Mouse (Mus musculus) megakaryocyte, embryonic 14.5 days (primary cell): ENCODE results near the gene Capg. TPM values are rescaled to one million over a fixed set of nuclear protein-coding genes. Genes with fewer than 3 reads are reported as not detected.
A peak's percentile ranks its signal among the peaks of the same experiment; 100 is the strongest.

Experiments
- H3K27me3 ChIP-seq: replicated peaks from 2 replicates; pipeline ENCODE3; 2012; ENCODE audit warnings: inconsistent platforms
- H3K36me3 ChIP-seq: replicated peaks from 2 replicates; pipeline ENCODE3; 2012; ENCODE audit warnings: low read length, inconsistent platforms, mixed read lengths
- H3K4me1 ChIP-seq: 2 replicates; pipeline ENCODE4 v1.6.1; 2012; ENCODE audit warnings: inconsistent platforms
- H3K4me3 ChIP-seq: replicated peaks from 2 replicates; pipeline ENCODE3; 2012; ENCODE audit warnings: moderate library complexity, mild to moderate bottlenecking, inconsistent platforms
- H3K9me3 ChIP-seq: 2 replicates; pipeline ENCODE4 v1.6.1; 2012; ENCODE audit warnings: inconsistent platforms
- FLI1 ChIP-seq: IDR thresholded peaks from 2 replicates; pipeline ENCODE4 v1.6.1; 2012; ENCODE audit warnings: low read length, inconsistent platforms, mixed read lengths
- GATA1 ChIP-seq: IDR thresholded peaks from 3 replicates; pipeline ENCODE4 v1.6.1; 2012; ENCODE audit warnings: mixed read lengths, low read length, inconsistent platforms, borderline replicate concordance
- polyA plus RNA-seq: library from polyadenylated mRNA; stranded (reverse); fragments of >175 nt; gene quantifications from 2 replicates; pipeline ENCODE4 v1.2.3, GENCODE M21; 2012; ENCODE audit warnings: low replicate concordance; ENCODE audit not compliant: insufficient read depth

The Capg gene
- polyA plus RNA-seq, 1 experiment: 140 TPM

DNA sequence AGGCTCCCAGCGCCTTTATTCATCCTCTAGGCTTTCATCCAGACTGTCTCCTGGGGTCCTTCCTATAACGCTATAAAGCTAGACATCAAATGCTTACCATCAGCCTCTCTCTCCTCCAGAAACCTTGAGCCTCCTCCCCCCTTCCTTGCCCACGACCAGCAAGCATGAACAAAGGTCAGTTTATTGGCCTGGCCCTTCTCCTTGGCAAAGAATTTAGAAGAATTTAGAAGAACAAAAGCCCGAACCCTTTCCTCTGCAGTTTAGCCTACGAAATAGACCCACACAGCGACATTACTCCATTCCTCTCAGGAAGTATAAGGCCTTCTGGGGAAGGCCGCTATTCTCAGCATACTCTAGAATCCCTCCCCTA is 31.1 kb upstream of the Capg start:
- no peaks in the 10 kb centered on the region for H3K27me3 ChIP-seq
- H3K9me3 ChIP-seq: no peaks in the 10 kb centered on the region
- peaks cover 77% of the 10 kb centered on the region for H3K4me1 ChIP-seq
- H3K36me3 ChIP-seq: no peaks in the 10 kb centered on the region
- peak overlapping the region; percentile 93 for H3K4me3 ChIP-seq
- no peak for TF ChIP-seq FLI1
- no peak for TF ChIP-seq GATA1

DNA sequence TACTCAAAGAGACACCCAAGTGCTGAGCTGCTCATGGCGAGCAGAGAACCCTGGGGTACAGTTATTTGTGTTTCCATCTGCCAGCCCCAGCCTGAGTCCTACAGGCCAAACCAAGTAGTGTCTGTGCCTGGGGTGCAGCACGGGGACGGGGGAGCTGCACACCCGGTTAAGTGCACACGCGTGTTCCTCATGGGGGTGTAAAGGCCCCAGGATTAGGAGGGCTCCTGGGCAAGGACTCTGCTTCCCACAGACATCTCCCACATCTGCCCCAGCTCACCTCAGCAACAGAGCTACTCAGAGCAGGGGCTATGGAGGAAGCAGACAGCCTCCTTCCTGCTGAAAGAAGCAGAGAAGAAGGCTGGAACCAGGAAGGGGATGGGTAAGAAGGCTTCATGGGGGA is 28.5 kb upstream of the Capg start:
- TF ChIP-seq GATA1: no peak
- TF ChIP-seq FLI1: no peak
- Histone ChIP-seq H3K36me3 (no peaks in the 10 kb centered on the region), H3K4me1 (peaks cover 80% of the 10 kb centered on the region), H3K27me3 (no peaks in the 10 kb centered on the region), H3K9me3 (no peaks in the 10 kb centered on the region), H3K4me3 (no peak overlapping the region)

- TF ChIP-seq GATA1 (no peak), FLI1 (no peak)
- peak overlapping the region; percentile 44 for H3K4me3 ChIP-seq
Measured at GRCm38 (mm10) chr6:72518842-72519241, 25.3 kb upstream of the Capg start.

GRCm38 (mm10) chr6:72519303-72519702 is 24.9 kb upstream of the Capg start:
- peaks cover 6% of the 10 kb centered on the region for H3K27me3 ChIP-seq
- no peaks in the 10 kb centered on the region for H3K9me3 ChIP-seq
- TF ChIP-seq FLI1 (no peak), GATA1 (no peak)
- no peaks in the 10 kb centered on the region for H3K36me3 ChIP-seq
- H3K4me3 ChIP-seq: no peak overlapping the region
- peaks cover 58% of the 10 kb centered on the region for H3K4me1 ChIP-seq

More at GRCm38 (mm10) chr6:72518842-72519241, 25.3 kb upstream of the Capg start:
- H3K4me1 ChIP-seq: peaks cover 59% of the 10 kb centered on the region
- no peaks in the 10 kb centered on the region for H3K36me3 ChIP-seq
- peaks cover 6% of the 10 kb centered on the region for H3K27me3 ChIP-seq
- no peaks in the 10 kb centered on the region for H3K9me3 ChIP-seq

- Histone ChIP-seq H3K27me3 (peaks cover 6% of the 10 kb centered on the region), H3K36me3 (no peaks in the 10 kb centered on the region), H3K4me1 (peaks cover 58% of the 10 kb centered on the region), H3K9me3 (no peaks in the 10 kb centered on the region), H3K4me3 (no peak overlapping the region)
- TF ChIP-seq FLI1: no peak
- TF ChIP-seq GATA1: no peak
Measured at GRCm38 (mm10) chr6:72519892-72520663, 24.1 kb upstream of the Capg start.

DNA sequence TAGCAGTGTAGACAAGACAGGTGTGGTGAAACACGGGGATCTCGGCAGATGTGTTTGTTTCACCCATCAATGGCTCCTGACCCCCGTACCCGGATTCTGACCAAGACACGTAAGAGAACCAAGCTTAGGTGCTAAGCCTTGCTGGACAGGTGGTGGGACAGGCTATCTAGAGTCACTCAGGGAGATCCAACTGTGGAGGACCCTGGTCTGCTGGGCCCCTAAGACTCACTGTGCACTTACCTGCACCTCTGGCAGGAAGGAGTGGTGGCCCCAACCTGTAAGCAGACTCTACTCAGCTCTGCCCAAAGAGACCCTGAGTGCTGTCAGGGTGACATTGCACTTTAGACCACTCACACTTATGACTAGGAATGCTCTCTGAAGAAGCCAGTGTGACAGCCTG is 23.3 kb upstream of the Capg start:
- no peaks in the 10 kb centered on the region for H3K36me3 ChIP-seq
- H3K9me3 ChIP-seq: no peaks in the 10 kb centered on the region
- peaks cover 6% of the 10 kb centered on the region for H3K27me3 ChIP-seq
- TF ChIP-seq FLI1 (no peak), GATA1 (no peak)
- H3K4me3 ChIP-seq: no peak overlapping the region
- H3K4me1 ChIP-seq: peaks cover 51% of the 10 kb centered on the region

DNA sequence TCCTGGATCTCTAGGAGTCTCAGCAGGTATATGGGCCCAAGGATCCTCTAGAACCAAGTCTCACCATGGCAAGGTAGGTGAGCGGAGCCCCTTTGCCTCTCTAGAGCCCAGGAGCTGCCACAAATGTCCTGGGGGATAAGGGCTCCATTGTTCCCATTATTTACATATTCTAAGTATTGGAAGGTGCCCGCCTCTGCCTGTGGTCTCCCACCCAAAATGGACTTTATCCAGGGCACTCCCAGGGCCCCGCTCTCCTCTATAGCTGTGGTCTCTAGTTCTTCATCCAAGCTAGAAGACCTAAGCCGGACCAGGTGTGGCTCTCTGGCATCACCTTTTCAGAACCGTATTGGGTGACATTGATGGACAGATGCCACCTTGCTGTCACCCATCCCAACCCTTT is 22.6 kb upstream of the Capg start, which contains the start of gene Sh2d6:
Gene Sh2d6 (minus strand): TSS at position 101 of the 400 bp plus-strand sequence.
- Histone ChIP-seq H3K36me3 (no peaks in the 10 kb centered on the region), H3K4me1 (peaks cover 48% of the 10 kb centered on the region), H3K27me3 (peaks cover 6% of the 10 kb centered on the region), H3K9me3 (no peaks in the 10 kb centered on the region), H3K4me3 (no peak within 1 kb of the TSS)
- TF ChIP-seq FLI1 (no peak), GATA1 (no peak)

- no peaks in the 10 kb centered on the region for H3K36me3 ChIP-seq
- H3K4me3 ChIP-seq: no peak overlapping the region
- H3K4me1 ChIP-seq: peaks cover 45% of the 10 kb centered on the region
- H3K9me3 ChIP-seq: no peaks in the 10 kb centered on the region
- peaks cover 8% of the 10 kb centered on the region for H3K27me3 ChIP-seq
- TF ChIP-seq GATA1 (no peak), FLI1 (no peak)
Measured at GRCm38 (mm10) chr6:72522288-72522687, 21.9 kb upstream of the Capg start.

DNA sequence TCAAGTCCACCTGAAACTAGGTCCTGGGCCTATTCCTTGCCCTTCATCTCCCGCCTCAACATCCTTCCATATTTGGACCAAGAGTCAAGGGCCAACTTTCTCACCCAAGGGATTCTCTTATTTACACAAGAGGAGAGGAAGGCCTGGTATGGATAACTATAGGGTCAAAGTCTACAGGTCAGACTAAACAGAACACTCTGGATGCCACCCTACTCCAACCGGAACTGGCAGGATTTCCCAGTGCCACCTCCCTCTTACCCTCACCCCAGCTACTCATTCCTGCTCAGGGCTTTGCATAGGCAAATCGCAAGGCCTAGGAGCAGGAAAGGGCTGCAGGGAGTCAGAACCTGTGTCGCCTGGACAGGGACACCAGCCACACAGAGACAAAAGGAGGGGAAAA is 21.0 kb upstream of the Capg start:
- H3K4me1 ChIP-seq: peaks cover 43% of the 10 kb centered on the region
- no peaks in the 10 kb centered on the region for H3K36me3 ChIP-seq
- TF ChIP-seq GATA1: no peak
- no peak for TF ChIP-seq FLI1
- H3K9me3 ChIP-seq: no peaks in the 10 kb centered on the region
- H3K27me3 ChIP-seq: peaks cover 10% of the 10 kb centered on the region
- H3K4me3 ChIP-seq: no peak overlapping the region

DNA sequence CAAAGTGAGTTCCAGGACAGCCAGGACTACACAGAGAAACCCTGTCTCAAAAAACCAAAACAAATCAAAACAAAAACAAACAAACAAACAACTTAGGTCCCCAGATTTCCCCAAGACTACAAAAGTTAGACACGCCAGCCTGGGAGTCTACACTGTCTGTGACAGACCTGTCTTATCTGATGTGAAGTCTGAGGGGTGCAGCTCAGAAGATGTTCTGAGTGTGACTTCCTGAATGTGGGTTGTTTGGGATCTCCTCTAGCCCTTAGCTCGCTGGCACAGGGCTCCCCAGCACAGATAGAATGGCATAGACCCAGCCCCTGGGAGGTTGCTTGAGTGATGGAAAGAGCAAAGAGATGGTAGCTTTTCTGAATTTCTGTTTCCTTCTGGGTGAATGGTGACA is 20.0 kb upstream of the Capg start:
- Histone ChIP-seq H3K36me3 (no peaks in the 10 kb centered on the region), H3K27me3 (peaks cover 13% of the 10 kb centered on the region), H3K4me1 (peaks cover 43% of the 10 kb centered on the region), H3K9me3 (no peaks in the 10 kb centered on the region), H3K4me3 (no peak overlapping the region)
- TF ChIP-seq FLI1 (no peak), GATA1 (no peak)
